Mouse (Mus musculus) kidney, postnatal 0 days (tissue): ENCODE results near the gene Spesp1. TPM values are rescaled to one million over a fixed set of nuclear protein-coding genes. Genes with fewer than 3 reads are reported as not detected.
A peak's percentile ranks its signal among the peaks of the same experiment; 100 is the strongest.

Source experiments
- ATAC-seq: fragments of 200-750 bp; cut with Nextera tagmentation; replicated peaks from 2 replicates; pipeline ENCODE4 v1.8.0; 2017; ENCODE audit warnings: low read depth, moderate number of reproducible peaks, moderate TSS enrichment, moderate library complexity; ENCODE audit not compliant: low FRiP score
- DNase-seq: peaks from one replicate; pipeline ENCODE4 v3.0.0-alpha.2; 2016; ENCODE audit warnings: low spot score
- H3K27ac ChIP-seq: fragments of 300-500 bp; sonication (generic); 2 replicates; pipeline ENCODE4 v1.5.1; 2014; ENCODE audit warnings: mild to moderate bottlenecking
- H3K27me3 ChIP-seq: fragments of 300-500 bp; sonication (generic); 2 replicates; pipeline ENCODE4 v1.6.1; 2014; ENCODE audit warnings: low read length, mixed read lengths; ENCODE audit not compliant: insufficient read depth
- H3K36me3 ChIP-seq: fragments of 300-500 bp; sonication (generic); 2 replicates; pipeline ENCODE4 v1.6.1; 2014; ENCODE audit warnings: low read length, mixed read lengths; ENCODE audit not compliant: insufficient read depth
- H3K4me1 ChIP-seq: fragments of 300-500 bp; sonication (generic); replicated peaks from 2 replicates; pipeline ENCODE4 v1.6.1; 2014; ENCODE audit warnings: antibody characterized with exemption, low read length, mixed read lengths; ENCODE audit not compliant: insufficient read depth
- H3K4me2 ChIP-seq: fragments of 300-500 bp; sonication (generic); 2 replicates; pipeline ENCODE4 v1.6.1; 2014; ENCODE audit warnings: mild to moderate bottlenecking, low read length, moderate library complexity, mixed read lengths
- H3K4me3 ChIP-seq: fragments of 300-500 bp; sonication (generic); replicated peaks from 2 replicates; pipeline ENCODE4 v1.5.1; 2014; ENCODE audit warnings: low read depth, low read length
- H3K9ac ChIP-seq: fragments of 300-500 bp; sonication (generic); 2 replicates; pipeline ENCODE4 v1.6.1; 2014; ENCODE audit warnings: low read depth, low read length
- H3K9me3 ChIP-seq: fragments of 300-500 bp; sonication (generic); replicated peaks from 2 replicates; pipeline ENCODE4 v1.6.1; 2016; ENCODE audit warnings: low read length, inconsistent platforms, mixed read lengths
- CTCF ChIP-seq: IDR thresholded peaks from 2 replicates; pipeline ENCODE4 v1.5.1; 2016; ENCODE audit warnings: antibody characterized with exemption, low read depth, mild to moderate bottlenecking, moderate library complexity
- WGBS: fragments of 180-500 bp; shearing (Covaris S2); extraction: QIAGEN DNeasy Blood & Tissue Kit; methylation state at CpG from one replicate; pipeline ENCODE4 v1.1.7; 2014; 5-methylcytosine and 5-hydroxymethylcytosine counted together
- polyA plus RNA-seq: library from polyadenylated mRNA; unstranded; fragments of >200 nt; fragmentation: Nextera tagmentation; extraction: Ambion mirVana; gene quantifications from 2 replicates; pipeline ENCODE4 v1.2.1, GENCODE M21; 2015

Spesp1 gene
- polyA plus RNA-seq, 1 experiment from 2014 or later: not detected

DNA sequence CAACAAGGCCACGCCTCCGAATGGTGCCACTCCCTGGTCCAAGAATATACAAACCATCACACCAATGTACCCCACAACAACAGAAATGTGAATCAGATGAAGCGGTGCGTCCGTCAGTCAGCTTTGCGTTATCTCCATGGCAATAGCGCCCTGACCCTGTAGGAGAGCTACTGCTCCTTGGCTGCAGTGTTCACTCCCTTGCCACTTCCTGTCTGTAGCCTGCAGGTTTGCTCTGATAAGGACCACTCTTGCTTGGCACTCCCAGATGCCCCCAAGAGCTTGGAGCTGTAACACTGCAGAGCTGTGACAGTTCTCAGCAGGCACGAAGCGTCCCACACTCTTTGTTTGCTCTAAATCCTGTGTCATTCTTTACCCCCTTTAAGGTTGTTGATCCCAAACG is 16.7 kb downstream of the Spesp1 start:
- H3K36me3 ChIP-seq: no peaks in the 10 kb centered on the region
- no peak for TF ChIP-seq CTCF
- WGBS: 78% methylated on average over 10 of the region's 10 CpGs
- H3K4me3 ChIP-seq: no peak overlapping the region
- ATAC-seq (no peak), DNase-seq (no peak)
- H3K9me3 ChIP-seq: no peaks in the 10 kb centered on the region
- H3K27ac ChIP-seq: no peak overlapping the region
- no peak overlapping the region for H3K4me2 ChIP-seq
- no peaks in the 10 kb centered on the region for H3K27me3 ChIP-seq
- no peaks in the 10 kb centered on the region for H3K4me1 ChIP-seq
- H3K9ac ChIP-seq: no peak overlapping the region

- no peaks in the 10 kb centered on the region for H3K27me3 ChIP-seq
These were observed 18.4 kb downstream of the Spesp1 start for GRCm38 (mm10) chr9:62263652-62264051.

GRCm38 (mm10) chr9:62261406-62261805 is 20.6 kb downstream of the Spesp1 start:
- no peak for TF ChIP-seq CTCF
- Histone ChIP-seq H3K4me2 (no peak overlapping the region), H3K27me3 (no peaks in the 10 kb centered on the region), H3K36me3 (no peaks in the 10 kb centered on the region), H3K4me3 (no peak overlapping the region), H3K9ac (no peak overlapping the region), H3K4me1 (0 out of 2 replicates have a peak, but pooled peaks cover 2% of the 10 kb centered on the region), H3K27ac (no peak overlapping the region), H3K9me3 (no peaks in the 10 kb centered on the region)
- 87% methylated on average over 3 of the region's 3 CpGs for WGBS
- DNase-seq: no peak
- ATAC-seq: no peak

More at GRCm38 (mm10) chr9:62263652-62264051, 18.4 kb downstream of the Spesp1 start:
- Histone ChIP-seq H3K9ac (no peak overlapping the region), H3K9me3 (no peaks in the 10 kb centered on the region), H3K4me3 (no peak overlapping the region), H3K4me2 (no peak overlapping the region), H3K27ac (no peak overlapping the region), H3K4me1 (no peaks in the 10 kb centered on the region), H3K36me3 (no peaks in the 10 kb centered on the region)
- TF ChIP-seq CTCF: no peak
- DNase-seq (no peak), ATAC-seq (no peak)
- WGBS: 61% methylated on average over 5 of the region's 5 CpGs

DNA sequence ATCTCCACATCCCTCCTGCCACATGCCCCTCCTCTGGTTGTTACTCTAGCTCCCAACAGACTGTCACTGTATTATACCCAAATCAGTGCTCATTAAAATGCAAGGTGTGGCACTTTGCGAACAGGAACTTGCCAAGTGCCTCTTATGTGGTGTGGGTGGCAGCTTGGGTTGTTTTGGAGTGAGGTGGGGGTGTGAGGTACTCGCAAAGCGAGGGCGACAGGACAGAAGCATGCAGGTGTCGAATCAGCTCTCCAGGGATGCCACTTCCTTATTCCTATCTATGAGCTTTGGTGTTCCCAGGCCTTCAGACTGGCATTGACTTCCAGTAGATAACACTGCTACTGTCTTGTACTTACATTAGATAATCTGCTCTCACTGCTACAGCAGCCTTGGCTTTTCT is 21.0 kb downstream of the Spesp1 start:
- TF ChIP-seq CTCF: no peak
- ATAC-seq: no peak

GRCm38 (mm10) chr9:62258005-62258404 is 24.0 kb downstream of the Spesp1 start:
- no peaks in the 10 kb centered on the region for H3K27me3 ChIP-seq
- no peak for TF ChIP-seq CTCF
- no peaks in the 10 kb centered on the region for H3K36me3 ChIP-seq
- no peak overlapping the region for H3K4me3 ChIP-seq
- 61% methylated on average over 11 of the region's 11 CpGs for WGBS
- no peaks in the 10 kb centered on the region for H3K9me3 ChIP-seq
- DNase-seq (no peak), ATAC-seq (peak; percentile 40; the same call in 1 of the 2 replicates)
- no peak overlapping the region for H3K4me2 ChIP-seq
- H3K27ac ChIP-seq: no peak overlapping the region
- 0 out of 2 replicates have a peak, but pooled peaks cover 4% of the 10 kb centered on the region for H3K4me1 ChIP-seq
- H3K9ac ChIP-seq: no peak overlapping the region

More for the DNA sequence above, 21.0 kb downstream of the Spesp1 start:
- Histone ChIP-seq H3K4me3 (no peak overlapping the region), H3K27ac (no peak overlapping the region), H3K9me3 (no peaks in the 10 kb centered on the region), H3K9ac (no peak overlapping the region), H3K27me3 (no peaks in the 10 kb centered on the region), H3K36me3 (no peaks in the 10 kb centered on the region), H3K4me1 (0 out of 2 replicates have a peak, but pooled peaks cover 4% of the 10 kb centered on the region), H3K4me2 (no peak overlapping the region)
- WGBS: 83% methylated on average over 5 of the region's 5 CpGs
- no peak for DNase-seq

DNA sequence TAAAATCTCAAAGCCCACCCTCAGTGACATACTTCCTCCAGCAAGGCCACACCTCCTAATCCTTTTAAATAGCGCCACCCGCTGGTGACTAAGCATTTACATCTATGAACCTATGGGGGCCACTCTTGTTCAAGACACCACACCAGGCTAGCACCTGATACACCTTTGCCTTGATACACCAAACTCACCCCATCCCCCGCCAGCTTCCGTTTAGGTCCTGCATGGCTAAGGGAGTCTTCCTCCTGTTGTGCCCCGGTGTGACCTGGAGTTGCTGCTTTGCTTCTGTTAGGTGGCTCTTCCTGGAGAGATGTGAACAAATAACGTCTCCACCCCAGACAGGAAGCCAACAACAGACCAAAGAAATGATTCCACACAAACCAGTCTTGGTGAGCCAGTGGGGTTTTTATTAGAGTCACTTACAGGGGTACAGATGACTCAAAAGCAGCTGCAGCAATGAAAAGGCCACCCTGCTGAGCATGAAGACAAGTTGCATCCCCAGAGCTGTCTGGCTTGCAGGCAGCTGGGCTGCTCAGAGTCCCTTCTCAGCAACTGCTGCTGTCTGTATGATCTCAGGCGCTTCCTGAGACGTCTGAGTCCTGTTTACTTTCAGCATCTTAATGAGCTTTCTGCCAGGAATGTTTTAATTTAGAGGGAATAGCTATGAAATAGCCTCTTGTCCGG is 26.0 kb downstream of the Spesp1 start:
- Histone ChIP-seq H3K9ac (no peak overlapping the region), H3K36me3 (no peaks in the 10 kb centered on the region), H3K9me3 (no peaks in the 10 kb centered on the region), H3K4me2 (no peak overlapping the region), H3K27ac (no peak overlapping the region), H3K4me1 (0 out of 2 replicates have a peak, but pooled peaks cover 4% of the 10 kb centered on the region), H3K27me3 (no peaks in the 10 kb centered on the region), H3K4me3 (no peak overlapping the region)
- DNase-seq (no peak), ATAC-seq (no peak)
- no peak for TF ChIP-seq CTCF
- 63% methylated on average over 9 of the region's 9 CpGs for WGBS
